Mouse (Mus musculus): ENCODE data around the gene Ywhag.

The Ywhag gene

DNA sequence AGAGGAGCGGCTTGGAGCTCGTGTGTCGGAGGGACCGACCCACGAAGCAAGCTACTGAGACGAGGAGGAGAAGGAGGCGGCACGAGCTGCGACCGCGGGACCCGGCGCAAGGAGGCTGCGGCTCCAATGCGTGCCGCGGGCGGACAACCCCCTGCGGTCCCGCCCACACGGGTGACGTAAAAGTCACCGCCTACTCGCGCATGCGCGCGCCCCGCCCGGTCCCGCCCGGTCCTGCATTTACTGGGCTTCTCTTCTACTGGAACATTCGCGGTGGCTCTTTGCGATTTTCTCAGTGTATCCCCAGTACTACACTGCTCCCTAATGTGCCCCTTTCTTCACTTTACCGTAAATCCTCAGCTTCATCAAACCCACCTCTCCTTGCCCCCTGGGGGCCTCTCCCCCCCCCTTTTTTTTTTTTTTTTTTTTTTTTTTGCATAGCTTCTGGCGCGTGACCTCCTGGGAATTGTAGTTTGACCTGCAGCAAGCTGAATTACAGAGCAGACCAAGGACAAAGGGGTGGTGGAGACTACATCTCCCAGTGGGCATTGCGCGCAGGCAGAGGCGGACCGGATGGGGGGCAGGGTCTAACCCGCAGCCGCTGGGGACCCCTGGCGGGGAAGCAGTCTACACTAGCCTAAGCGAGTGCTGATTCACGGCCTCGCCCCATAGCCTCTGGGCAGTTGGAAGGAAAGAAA is at the start of gene Ywhag:
Gene Ywhag (minus strand): TSS at position 136 of the 695 bp plus-strand sequence.
- DNase-seq: peak; percentile 98 to 99

DNA sequence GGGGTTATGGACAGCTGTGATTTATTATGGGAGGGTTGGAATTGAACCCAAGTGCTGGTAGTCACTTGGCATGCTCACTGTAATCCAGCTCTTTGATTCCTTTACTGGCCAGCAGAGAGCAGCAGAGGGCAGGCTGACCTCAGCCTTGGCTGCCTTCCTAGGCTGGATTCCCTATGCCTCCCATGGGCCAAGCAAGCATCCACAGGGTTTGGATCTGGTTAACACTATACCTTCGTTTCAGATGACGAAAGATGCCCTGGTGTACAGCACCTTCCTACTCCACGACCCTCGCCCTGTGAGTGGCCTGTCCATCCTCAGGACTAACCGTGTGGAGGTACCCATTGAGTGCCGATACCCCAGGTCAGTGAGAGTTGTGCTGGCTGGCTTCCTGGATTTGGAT is 48.0 kb upstream of the Ywhag start:
- DNase-seq: peak; percentile 82 to 86

DNA sequence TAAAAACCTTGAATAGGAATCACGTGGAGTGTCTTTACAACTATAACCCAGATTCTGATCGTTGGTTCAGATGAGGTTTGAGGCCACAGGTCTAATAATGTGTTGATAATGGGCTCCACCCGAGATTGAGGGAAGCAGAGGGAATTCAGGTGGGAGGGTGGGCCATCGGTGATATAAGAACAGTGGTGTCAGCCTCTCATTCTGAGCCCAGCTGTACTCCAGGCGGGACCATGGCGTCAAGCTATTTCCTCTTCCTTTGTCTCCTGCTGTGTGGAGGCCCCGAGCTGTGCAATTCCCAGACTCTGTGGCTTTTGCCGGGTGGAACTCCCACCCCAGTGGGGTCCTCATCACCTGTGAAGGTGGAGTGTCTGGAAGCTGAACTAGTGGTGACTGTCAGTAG is 45.5 kb upstream of the Ywhag start, which contains the start of gene Zp3:
Gene Zp3 (plus strand): TSS at position 196 of the 400 bp plus-strand sequence.
- no peak for DNase-seq

DNA sequence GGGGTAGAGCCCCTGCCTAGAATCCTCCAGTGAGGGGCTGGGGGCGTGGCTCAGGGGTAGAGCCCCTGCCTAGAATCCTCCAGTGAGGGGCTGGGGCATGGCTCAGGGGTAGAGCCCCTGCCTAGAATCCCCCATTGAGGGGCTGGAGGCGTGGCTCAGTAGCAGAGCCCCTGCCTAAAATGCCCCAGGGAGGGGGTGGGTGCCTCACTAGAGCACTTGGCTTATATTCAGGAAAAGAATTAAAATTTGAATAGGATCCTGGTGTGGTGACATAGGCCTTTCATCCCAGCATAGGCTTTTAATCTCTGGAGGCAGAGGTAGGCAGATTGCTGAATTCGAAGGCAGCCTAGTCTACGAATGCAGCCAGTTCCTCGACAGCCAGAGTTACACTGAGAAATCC is 45.0 kb upstream of the Ywhag start:
- no peak for DNase-seq

DNA sequence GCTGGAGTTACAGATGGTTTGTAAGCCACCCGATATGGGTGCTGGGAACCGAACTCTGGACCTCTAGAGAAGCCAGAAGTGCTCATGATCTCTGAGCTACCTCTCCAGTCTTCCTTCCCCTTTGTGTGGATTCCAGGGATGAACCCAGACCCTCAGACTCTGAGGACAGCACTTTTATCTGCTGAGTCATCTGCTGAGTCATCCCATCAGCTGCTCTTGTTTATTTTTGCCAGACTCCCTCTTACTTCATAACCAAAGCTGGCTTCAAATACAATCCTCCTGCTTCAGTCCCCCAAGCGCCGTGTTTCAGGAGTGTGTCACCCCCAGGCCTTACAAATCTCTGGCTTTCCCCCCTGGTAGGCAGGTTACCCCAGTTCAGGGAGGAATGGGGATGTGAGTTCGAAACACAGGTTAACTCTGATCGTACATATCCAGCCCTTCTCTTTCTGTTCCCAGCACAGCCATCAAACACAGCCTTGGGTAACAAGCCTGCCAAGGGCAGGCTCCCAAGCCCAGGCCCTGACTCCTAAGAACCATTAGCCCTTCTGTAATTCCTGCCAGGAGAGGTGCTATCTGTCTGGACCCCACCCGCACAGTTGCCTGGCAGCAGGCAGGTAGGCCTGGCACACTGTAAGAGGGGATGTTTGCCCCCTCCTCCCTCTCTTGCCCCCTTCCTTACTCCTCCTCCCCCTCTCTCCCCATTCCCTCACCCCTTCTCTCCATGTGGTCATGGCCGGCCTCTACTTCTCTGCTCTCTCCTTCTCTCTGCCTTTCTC is 41.7 kb upstream of the Ywhag start:
- no peak for DNase-seq

DNA sequence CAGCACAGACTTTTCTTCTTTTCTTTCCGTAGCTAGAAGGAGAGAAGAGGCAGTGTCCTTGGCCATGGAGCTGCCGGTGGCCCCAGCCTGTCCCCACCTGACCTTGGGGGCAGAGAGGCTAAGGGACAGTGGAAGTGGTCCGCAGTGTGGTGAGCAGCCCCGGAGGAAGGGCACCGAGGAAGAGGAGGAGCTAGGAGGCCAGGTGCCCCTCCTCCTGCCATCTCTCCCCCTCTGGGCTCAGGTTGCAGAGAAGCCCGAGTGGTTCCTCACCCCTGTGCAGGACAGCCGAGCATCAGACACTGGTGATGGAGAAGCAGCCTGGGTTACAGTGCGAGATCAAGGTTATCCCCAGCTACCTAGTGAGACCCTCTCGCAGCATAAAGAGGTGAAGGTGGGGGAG is 39.9 kb upstream of the Ywhag start, which contains the start of gene Ssc4d:
Gene Ssc4d (minus strand): TSS at position 167 of the 400 bp plus-strand sequence.
- DNase-seq: no peak

DNA sequence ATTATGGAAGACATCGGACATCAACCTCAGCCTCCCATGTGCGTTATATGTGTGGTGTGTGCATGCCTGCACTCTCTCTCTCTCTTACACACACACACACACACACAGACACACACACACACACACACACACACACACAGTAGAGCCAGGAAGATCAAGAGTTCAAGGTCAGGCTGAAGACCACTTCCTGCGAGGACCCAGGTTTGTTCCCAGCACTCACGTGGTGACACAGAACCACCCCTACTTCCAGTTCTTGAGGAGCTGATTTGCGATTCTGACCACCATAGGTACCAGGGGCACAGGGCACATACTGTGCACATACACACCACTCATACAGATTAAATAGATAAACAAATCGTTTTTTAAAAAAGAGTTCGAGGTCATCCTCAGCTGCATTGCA is 37.5 kb upstream of the Ywhag start:
- DNase-seq: no peak

DNA sequence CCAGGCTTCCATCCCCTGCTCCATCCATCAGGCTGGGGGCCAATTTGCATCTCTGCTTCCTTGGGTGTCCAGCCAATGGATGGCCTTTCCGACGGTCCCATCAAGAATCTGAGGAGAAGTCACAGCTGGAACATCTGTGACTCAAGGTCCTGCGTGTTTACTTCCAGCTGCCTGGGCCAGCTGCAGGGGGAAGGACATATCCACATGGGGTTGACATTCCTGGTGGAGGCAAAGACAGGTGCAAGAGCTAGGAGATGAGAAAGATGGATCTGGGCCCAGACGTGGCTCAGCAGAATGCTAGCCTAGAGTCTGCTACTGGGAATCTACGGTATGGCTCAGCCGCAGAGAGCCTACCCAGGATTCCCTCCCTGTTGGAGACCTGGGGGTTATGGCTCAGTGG is 35.8 kb upstream of the Ywhag start:
- no peak for DNase-seq

DNA sequence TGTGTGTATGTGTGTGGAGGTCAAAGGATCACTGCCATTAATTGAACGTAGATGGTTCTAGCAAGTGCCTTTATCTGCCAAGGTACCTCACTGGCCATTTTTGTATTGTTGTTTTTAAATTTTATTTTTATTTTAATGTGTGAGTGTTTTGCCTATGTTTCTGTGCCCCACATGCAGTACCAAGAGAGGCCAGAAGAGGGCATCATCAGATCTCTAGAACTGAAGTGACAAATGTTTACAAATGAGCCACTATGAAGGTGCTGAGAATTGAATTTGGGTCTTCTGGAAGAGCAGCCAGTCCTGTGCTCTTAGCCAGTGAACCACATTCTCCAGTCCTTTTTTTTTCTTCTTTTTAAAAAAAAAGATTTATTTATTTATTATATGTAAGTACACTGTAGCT is 34.4 kb upstream of the Ywhag start:
- DNase-seq: peak; percentile 66 to 84

DNA sequence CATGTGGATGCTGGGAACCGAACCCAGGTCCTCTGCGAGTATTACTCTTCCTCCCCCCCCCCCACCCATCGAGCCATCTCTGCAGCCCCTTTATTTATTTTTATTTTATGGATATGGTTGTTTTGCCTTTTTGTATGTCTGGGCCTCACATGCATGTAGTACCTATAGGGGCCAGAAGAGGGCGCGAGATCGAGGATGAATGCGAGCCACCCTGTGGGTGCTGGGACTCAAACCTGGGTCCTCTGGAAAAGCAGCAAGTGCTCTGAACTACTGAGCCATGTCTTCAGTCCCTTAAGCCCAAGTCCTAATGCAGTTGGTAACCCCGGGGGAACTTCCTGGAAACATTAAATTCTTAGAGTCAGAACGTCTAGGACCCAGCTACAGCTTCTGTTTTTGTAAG is 32.5 kb upstream of the Ywhag start:
- DNase-seq: peak in 1 of 2 experiments; percentile 58

DNA sequence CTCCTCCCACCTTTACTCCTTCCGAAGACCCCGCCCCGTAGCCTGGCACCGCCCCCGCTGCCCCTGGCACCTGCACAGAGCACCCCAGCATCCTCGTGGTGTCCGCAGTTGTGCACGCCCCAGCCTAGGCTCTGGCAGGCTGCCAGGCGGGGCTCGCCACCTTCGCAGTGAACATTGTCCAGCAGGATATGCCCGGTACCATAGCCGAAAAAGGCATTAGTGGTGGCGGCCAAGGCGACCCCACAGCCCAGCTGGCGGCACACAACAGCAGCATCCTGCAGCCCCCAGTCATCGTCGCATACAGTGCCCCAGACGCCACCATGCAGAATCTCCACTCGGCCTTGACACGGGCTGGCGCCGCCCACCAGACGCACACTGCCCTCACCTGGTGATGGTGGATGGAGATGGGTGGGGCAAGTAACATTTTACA is 31.1 kb upstream of the Ywhag start:
- peak; percentile 55 to 71 for DNase-seq

DNA sequence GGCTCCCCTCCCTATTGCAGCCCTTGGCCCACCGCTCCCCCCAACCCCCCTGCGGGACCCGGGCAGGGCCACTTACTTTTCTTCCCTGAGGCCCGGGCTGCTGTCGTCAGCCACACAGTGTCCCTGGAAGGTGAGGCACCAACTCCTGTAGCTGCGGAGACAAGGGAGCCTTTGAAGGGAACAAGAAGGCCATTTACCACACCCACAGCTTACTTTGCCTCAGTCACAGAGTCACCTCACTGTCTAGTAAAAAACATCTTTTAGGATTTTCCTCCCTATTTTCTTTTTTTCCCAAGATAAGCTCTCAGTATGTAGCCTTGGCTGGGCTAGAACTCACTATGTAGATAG is 28.8 kb upstream of the Ywhag start:
- no peak for DNase-seq

DNA sequence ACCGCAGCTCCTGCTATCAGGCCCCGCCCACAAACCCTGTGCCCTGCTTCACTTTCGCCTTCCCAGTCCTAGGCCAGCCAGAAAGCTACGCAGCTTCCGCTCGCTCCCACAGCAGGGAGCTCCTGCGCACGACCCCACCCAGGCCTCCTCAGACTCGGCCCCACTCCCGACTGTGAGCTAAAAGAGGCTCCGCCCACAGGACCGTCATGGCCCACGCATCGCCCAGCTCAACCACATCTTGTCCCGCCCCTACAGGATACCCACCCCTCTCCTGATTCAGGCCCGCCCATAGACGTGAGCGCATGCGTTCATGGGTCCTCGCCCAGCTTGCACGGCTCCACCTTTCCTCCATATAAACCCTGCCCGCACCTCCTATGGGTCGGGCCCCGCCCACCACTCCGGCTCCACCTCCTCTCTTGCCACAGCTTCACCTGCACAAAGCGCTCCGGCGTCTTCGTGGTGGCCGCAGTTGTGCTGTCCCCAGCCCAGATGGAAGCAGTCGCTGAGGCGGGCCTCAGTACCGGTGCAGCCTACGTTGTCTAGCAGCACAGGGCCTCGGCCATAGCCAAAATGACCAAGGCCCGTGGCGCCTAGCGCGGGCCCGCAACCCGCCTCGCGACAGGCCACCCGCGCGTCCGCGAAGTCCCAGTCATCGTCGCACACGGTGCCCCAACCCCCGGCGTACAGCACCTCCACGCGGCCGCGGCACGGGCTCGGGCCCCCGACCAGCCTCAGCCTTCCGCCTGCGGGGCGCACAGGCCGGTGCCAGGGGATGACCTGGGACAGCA is 28.3 kb upstream of the Ywhag start:
- DNase-seq: peak; percentile 98 to 99

DNA sequence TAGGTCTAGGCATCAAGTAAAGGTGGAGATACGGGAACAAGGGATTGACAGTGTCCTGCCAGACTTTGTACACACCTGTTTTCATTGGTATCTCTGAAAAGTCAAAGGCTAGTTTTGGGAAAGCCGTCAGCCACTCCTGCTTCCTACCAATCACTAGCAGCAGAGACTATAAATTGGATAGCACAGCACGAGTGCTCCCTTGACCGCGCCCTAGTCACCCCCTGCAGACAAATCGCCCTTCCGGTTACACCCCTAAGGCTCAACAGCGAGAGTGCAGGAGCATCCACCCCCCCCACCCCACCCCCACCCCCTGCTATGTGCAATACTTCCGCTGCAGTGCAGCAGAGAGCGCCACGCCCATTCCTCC is 27.7 kb upstream of the Ywhag start:
- DNase-seq: no peak

DNA sequence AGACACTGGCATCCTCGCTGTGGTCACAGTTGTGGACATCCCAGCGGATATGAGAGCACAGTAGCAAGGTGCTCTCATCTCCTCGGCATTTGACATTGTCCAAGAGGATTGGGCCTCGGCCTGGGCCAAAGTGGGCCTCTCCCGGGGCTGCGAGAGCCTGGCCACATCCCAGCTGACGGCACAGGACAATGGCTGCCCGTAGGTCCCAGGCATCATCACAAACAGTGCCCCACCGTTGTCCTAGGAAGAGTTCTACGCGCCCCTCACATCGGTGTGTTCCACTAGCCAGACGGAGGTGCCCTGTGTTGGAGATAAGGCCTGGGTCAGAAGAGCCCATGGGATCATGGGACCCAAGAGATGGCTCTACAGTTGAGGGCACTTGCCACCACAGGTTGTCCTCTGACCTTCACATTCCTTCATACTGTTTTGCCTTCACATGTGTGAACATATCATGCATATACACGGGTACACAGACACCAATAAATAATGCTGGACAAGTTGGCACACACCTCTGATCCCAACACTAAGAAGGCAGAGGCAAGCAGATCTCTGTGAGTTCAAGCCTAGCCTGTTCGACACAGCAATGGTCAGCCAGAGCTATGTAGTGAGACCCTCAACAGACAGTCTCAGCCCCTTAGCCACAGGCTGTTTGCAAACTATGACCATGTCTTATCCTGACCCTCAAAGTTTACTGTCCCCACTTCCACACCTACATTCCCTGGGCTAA is 26.7 kb upstream of the Ywhag start:
- no peak for DNase-seq

DNA sequence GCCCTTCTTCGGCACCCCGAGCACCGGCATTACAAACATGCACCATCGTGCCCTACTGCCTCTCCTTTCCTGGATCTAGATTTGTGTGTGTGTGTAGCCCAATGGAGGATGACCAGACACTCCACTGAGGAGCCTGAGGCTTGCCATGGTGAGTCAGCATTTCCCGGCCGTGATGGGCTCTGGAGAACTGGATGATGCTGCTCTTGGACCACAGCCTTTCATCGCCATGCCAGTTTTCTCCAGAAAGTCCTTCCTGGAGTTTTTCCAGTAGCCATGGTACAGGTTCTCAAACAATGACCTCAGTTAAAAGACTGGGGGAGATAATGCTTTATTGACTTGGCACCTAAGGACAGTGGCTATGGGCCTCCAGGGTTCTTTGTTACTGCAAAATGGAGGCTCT is 25.5 kb upstream of the Ywhag start:
- DNase-seq: no peak

DNA sequence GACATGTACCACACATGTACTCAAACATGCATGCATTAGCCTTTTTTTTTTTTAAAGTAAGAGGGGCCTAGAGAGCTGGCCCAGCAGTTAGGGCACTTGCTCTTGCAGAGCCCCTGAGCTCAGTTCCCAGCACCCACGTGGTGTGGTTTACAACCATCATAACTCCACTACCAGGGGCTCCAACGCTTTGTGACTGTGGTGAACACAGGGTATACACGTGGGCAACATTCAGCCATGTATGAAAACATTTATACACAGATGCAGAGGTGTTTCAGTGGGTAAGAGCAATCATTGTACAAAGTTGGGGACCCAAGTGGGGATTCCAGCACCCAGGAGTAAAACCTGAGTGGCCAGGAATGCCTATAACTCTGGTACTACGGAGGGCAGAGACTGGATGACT is 24.0 kb upstream of the Ywhag start:
- DNase-seq: no peak

DNA sequence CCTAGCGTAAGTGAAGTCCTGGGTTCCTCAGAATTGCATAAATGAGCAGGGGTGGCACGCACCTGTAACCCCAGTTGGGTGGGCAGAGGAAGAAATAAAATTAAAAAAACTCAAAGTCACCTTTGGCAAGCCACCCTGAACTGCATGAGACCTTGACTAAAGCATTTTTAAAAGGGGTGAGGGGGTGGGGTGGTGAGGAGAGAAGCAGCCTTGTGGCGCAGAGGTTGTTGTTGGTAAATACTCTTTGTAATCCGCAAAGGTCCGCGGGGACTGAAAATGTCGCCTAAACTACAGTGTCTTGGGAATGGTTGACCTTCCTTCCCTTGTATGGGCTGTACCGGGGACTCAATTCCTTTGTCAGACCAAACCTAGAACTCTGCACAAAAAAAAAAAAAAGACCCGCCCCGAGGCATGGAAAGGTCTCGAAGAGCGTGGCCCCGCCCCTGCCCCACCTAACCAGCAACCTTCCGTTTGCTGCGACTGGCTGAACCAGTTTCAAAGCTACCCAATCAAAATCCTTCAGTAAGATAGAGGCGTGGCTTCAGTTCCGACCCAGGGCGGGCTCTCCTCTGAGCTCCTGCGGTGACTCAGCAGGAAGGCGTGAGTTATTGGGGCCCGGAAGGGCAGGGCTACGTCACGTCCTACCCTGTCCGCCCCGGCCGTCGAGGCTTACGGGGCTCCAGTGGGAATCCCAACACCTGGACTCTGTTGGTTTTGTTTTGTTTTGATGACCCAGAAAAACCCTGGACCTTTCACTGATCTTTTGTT is 23.0 kb upstream of the Ywhag start:
- DNase-seq: peak; percentile 88 to 89

DNA sequence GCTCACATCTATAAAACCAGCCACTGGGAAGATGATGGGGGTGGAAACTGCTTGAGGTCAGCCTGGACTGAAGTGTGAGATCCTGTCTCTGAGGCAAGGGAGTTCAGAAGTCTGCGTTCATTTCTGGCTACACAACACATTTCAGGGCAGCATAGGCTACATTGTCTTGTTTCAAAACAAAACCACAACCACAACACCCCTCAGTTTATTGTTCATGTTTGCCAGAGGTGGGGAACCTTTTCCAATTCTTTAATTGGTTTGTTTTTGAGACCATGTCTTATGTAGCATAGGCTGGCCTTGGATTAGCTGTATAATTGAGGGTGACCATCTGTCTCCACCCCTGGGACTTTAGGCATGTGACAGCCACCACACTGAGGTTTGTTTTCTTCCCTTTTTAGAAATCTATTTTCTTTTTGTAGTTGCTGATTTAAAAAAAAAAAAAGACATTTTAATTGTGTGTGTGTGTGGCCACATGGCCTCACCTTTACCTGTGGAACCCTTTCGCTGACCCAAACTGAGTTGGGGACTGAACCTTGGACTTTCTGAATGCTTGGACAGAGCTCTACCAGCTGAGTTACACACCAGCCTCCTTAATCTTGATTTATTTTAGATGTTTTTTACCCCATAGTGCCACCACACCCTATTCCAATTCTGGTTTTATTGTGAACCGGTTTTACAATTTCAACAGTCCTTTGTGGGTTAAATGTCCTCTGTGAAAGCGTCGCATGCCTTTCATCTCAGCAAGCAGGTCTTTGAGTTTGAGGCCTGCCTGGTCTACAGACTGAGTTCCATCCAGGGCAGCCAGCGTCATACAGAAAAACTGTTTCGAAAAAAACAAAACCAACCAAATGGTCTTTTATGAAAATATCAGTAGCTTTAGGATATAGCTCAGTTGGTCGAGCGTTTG is 22.1 kb upstream of the Ywhag start:
- DNase-seq: no peak

DNA sequence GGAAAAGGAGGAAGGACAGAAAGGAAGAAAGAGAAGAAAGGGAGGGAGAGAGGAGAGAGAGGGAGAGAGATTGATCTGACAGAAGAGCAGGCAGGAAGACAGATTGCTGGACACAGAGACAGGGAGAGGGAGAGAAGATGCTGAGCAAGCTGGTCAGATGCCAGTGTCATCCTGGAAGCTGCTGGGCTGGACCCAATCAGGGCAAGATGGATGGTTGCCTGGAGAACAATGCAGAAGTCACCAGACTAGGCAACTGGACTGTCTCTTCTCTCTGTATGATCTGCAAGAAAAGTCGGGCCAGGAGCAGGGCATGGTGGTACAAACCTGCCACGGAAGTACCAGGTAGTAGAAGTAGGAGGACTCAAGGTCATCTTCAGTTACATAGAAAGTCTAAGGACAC is 18.4 kb upstream of the Ywhag start:
- DNase-seq: no peak

DNA sequence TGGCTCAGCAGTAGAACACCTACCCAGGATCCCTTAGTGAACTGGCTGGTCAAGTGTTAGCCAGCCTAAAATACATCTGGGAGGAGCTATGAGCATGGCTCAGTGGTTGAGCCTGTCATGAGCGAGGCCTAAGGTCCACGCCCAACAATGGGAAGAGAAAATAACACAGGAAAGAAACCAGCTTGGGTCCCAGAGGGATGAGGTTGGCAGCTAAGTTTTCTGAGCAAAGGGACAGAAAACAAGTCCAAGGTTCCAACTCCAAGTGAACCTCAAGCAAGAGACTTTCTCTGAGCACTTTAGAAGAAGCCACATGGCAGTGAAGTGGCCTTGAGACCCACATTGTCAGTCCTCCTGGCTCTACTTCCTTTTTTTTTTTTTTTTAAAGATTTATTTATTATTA is 17.2 kb upstream of the Ywhag start:
- DNase-seq: no peak

All from cerebellum, postnatal 14 days (tissue).